Mouse (Mus musculus): ENCODE data around the gene Slco1b2. TPM values are rescaled to one million over a fixed set of nuclear protein-coding genes. Genes with fewer than 3 reads are reported as not detected.

Gene Slco1b2
- polyA plus RNA-seq, 1 experiment from 2014 or later = not detected

DNA sequence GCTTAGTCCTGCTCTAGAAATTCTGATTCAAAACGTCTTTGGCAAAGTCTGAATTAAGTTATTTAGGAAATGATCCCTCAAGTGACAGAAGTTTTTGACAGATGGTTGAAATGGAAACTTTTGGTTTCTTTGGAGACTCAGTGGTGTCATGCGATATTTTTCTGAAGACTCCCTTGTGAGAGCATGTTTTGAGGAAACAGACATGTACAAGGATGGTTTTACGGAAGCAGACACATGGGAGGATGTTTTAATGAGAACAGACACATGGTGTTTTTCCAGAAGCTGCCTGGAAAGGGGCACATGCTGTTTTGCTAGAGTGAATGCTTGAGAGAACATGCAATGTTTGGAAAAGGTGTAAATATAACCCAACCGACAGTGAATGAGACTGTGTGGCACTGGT is 57.7 kb downstream of the Slco1b2 start:
- no peaks in the 10 kb centered on the region for H3K36me3 ChIP-seq
- H3K27ac ChIP-seq = no peak overlapping the region
- H3K4me1 ChIP-seq = 0 out of 2 replicates have a peak, but pooled peaks cover 3% of the 10 kb centered on the region
- no peaks in the 10 kb centered on the region for H3K27me3 ChIP-seq (ENCODE audit: insufficient read depth, poor library complexity, severe bottlenecking)
- H3K9me3 ChIP-seq = no peaks in the 10 kb centered on the region
- H3K4me3 ChIP-seq = no peak overlapping the region
- 65% methylated on average over 4 of the region's 4 CpGs for WGBS
- no peak for DNase-seq (ENCODE audit: low spot score)

DNA sequence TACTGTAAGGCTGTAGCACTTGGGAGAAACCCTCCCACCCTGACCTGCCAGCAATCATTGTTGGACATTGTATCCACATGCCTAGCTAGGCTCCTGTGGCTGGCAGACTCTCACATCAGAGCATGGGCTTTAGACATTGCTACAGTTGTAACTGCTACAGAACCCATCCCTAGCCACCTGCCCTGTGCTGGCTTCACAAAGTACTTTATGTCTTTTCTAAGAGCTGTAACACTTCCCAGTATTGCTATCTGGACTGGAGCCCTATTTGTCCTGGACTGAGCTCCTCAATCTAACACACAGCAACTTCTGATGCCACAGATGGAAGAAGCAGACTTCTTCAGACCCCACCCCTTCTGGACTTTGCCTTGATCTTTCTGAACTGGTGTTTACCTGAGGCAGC is 61.9 kb downstream of the Slco1b2 start:
- no peak overlapping the region for H3K27ac ChIP-seq
- H3K27me3 ChIP-seq (ENCODE audit: insufficient read depth, poor library complexity, severe bottlenecking) = no peaks in the 10 kb centered on the region
- H3K9me3 ChIP-seq = no peaks in the 10 kb centered on the region
- 0 out of 2 replicates have a peak, but pooled peaks cover 3% of the 10 kb centered on the region for H3K4me1 ChIP-seq
- no peak for DNase-seq (ENCODE audit: low spot score)
- H3K36me3 ChIP-seq = no peaks in the 10 kb centered on the region
- no peak overlapping the region for H3K4me3 ChIP-seq

Other genes with a start within 250 kb of the Slco1b2 start
- 0.30 TPM in 1 of 2 replicates, not detected in the other for gene Slco1c1, start 105.2 kb upstream of the Slco1b2 start, polyA plus RNA-seq (2016; fragmentation: Nextera tagmentation; extraction: Ambion mirVana)
- gene Gm5724, start 144.3 kb downstream of the Slco1b2 start, polyA plus RNA-seq (2016; fragmentation: Nextera tagmentation; extraction: Ambion mirVana) = not detected in 2 replicates
- gene Slco1a4, start 226.7 kb downstream of the Slco1b2 start, polyA plus RNA-seq (2016; fragmentation: Nextera tagmentation; extraction: Ambion mirVana) = not detected in 2 replicates

All from heart, embryonic 10.5 days (tissue).